Mouse (Mus musculus): ENCODE measurements around the gene Wdr95.

DNA sequence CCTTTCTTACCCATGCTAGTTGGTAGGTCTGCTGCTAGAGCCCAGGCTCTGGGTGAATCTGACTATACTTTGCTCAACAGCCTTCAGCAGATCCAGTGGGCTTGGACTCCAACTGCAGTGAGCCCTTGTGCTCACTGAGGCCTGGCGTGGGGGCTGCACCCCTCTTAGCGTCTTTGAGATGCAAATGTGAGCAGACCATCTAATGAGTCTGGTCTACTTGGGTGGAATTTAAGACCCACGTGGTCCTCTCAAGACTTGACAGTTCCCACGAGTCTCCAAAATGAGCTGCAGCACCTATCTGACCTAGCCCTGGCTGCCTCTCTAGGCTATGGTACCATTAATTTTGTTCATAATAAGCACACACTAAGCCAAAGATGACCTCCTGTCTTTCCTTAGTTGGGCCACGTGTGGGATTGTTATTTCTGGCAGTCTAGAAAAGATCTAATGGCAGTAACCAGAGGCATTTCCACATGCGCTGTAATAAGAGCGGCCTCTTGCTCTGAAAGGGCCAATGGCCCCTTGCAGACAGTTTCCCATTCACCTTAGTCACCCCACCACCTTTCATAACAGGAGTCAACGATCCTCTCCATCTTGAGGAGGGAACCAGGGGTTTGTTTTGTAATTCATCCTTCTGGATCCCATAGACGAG is 14.9 kb upstream of the Wdr95 start:
- no peak for TF ChIP-seq CTCF (IDR thresholded peaks at IDR 0.05; ENCODE audit: extremely low read depth, insufficient read depth, insufficient read length, insufficient replicate concordance)
- TF ChIP-seq POLR2A (IDR thresholded peaks at IDR 0.05; ENCODE audit: low read depth, low read length): no peak
